Mouse (Mus musculus) layer of hippocampus, adult 18-20 months (tissue): ENCODE results near the gene Acyp1. TPM values are rescaled to one million over a fixed set of nuclear protein-coding genes. Genes with fewer than 3 reads are reported as not detected.
A peak's percentile ranks its signal among the peaks of the same experiment; 100 is the strongest.

Source experiments
- DNase-seq, 2 experiments: peaks; one replicate each; pipeline ENCODE4 v3.0.0; 2022; ENCODE audit warnings: low spot score in 2 of 2
- long read RNA-seq: library from polyadenylated mRNA; stranded (forward); transcript quantifications from one replicate; pipeline ENCODE4 v2.0.0, GENCODE M21; 2021
- total RNA-seq, 2 experiments: library from RNA; stranded (reverse); gene quantifications; 2 replicates each; pipeline ENCODE4 v1.2.3; 2021

Gene Acyp1
- 10 to 100 TPM; 34.4 to 36.0 TPM for total RNA-seq
- long read RNA-seq, transcript Acyp1-201 (3 exons, 648 nt) = major isoform, 10 of 13 reads
- long read RNA-seq, partial matches to known transcripts = 0 of 13 reads
- long read RNA-seq, other reads (novel, unspliced or antisense) = 3 of 13 reads

- DNase-seq = no peak
These were observed at the start of gene Acyp1 for GRCm38 (mm10) chr12:85287809-85288485. Gene Acyp1 (minus strand): TSS chr12:85288438.

- DNase-seq = no peak
These were observed 49.5 kb upstream of the Acyp1 start for GRCm38 (mm10) chr12:85337567-85338311.

- no peak for DNase-seq
These were observed 41.9 kb upstream of the Acyp1 start for GRCm38 (mm10) chr12:85330153-85330552.

GRCm38 (mm10) chr12:85308651-85309050 lies 20.4 kb upstream of the Acyp1 start:
- DNase-seq = no peak

GRCm38 (mm10) chr12:85305247-85305892 lies 17.1 kb upstream of the Acyp1 start:
- peak; percentile 82 to 95 for DNase-seq

- DNase-seq = no peak
These were observed 16.5 kb upstream of the Acyp1 start for GRCm38 (mm10) chr12:85304725-85305124.

- no peak for DNase-seq
These were observed 15.0 kb upstream of the Acyp1 start for GRCm38 (mm10) chr12:85303256-85303655.

- no peak for DNase-seq
These were observed 10.6 kb upstream of the Acyp1 start for GRCm38 (mm10) chr12:85298835-85299180.

GRCm38 (mm10) chr12:85298127-85298834 lies 10.0 kb upstream of the Acyp1 start:
- DNase-seq = no peak

GRCm38 (mm10) chr12:85297345-85297997 lies 9.2 kb upstream of the Acyp1 start:
- DNase-seq = no peak

GRCm38 (mm10) chr12:85296915-85297314 lies 8.7 kb upstream of the Acyp1 start:
- no peak for DNase-seq

GRCm38 (mm10) chr12:85295506-85295905 lies 7.3 kb upstream of the Acyp1 start:
- no peak for DNase-seq

GRCm38 (mm10) chr12:85292906-85293305 lies 4.7 kb upstream of the Acyp1 start:
- DNase-seq = no peak

- no peak for DNase-seq
These were observed 4.0 kb upstream of the Acyp1 start for GRCm38 (mm10) chr12:85292288-85292687.

- DNase-seq = no peak
These were observed 3.3 kb upstream of the Acyp1 start for GRCm38 (mm10) chr12:85291541-85291940.

- DNase-seq = no peak
These were observed 2.4 kb upstream of the Acyp1 start for GRCm38 (mm10) chr12:85290633-85291032.

- DNase-seq = peak in 1 of 2 experiments; percentile 38
These were observed 1.1 kb upstream of the Acyp1 start for GRCm38 (mm10) chr12:85289157-85290000.

- peak; percentile 50 to 66 for DNase-seq
These were observed 383 bp upstream of the Acyp1 start, which contains the start of gene Zc2hc1c for GRCm38 (mm10) chr12:85288486-85289156. Gene Zc2hc1c (plus strand): TSS chr12:85288591.

GRCm38 (mm10) chr12:85286941-85287340 lies 1.3 kb downstream of the Acyp1 start:
- no peak for DNase-seq
